Mouse (Mus musculus) embryonic fibroblast, embryonic 13.5 days (primary cell): ENCODE measurements around the gene Zfp84.

Experiments used
- CTCF ChIP-seq: IDR thresholded peaks from 2 replicates; pipeline ENCODE4 v1.5.1; 2011; ENCODE audit warnings: mild to moderate bottlenecking, control low read depth, low read length, moderate library complexity, borderline replicate concordance; ENCODE audit not compliant: insufficient read depth
- POLR2A ChIP-seq: IDR thresholded peaks from 2 replicates; pipeline ENCODE4 v1.6.1; 2011; ENCODE audit warnings: low read depth, mild to moderate bottlenecking, control low read depth, low read length, moderate library complexity

DNA sequence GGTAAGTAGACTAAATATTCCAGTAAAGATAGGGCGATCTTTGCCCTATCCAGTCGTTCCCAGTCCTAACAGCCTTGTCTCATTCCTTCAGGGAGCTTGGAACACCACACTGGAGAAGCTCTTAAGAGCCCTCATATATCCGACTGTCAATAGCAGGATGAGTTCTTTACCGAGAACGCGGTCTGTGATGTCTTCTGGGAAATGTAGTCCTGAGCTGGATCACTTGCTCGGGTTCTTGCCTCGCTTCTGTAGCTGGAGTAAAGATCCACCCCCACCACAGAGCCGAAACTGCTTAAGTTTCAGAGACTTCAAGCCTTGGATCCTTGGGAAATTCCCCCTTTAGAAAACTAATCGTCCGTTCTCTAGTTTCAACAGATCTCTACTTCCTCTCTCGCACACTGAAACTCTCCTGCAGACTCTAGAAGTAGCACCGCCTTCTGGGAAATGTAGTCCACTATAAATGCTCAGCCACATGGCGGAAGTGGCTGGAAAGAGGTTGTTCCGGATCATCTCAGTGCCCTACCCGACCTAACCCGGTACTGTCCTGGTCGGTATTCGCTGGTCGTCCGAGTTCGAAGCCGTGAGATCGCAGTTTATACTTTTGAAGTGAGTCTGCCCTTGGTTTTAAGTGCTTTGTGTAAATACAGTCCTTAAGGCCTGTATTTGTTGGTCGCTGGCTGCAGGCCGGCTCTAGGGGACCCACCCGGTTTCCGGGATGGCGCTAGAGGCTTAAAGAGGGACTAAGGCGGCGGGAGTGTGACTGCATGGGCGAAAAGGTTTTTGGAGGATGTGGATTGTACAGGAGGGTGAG lies at the start of gene Zfp84:
- no peak for TF ChIP-seq CTCF
- TF ChIP-seq POLR2A: peak; percentile 89
